Mouse (Mus musculus): ENCODE measurements around the gene Coa3.
"Not testable (repeated sequence)": the region's sequence is repeated elsewhere in the genome, so short reads cannot be mapped to it uniquely, and the experiment has no call there.

The Coa3 gene

DNA sequence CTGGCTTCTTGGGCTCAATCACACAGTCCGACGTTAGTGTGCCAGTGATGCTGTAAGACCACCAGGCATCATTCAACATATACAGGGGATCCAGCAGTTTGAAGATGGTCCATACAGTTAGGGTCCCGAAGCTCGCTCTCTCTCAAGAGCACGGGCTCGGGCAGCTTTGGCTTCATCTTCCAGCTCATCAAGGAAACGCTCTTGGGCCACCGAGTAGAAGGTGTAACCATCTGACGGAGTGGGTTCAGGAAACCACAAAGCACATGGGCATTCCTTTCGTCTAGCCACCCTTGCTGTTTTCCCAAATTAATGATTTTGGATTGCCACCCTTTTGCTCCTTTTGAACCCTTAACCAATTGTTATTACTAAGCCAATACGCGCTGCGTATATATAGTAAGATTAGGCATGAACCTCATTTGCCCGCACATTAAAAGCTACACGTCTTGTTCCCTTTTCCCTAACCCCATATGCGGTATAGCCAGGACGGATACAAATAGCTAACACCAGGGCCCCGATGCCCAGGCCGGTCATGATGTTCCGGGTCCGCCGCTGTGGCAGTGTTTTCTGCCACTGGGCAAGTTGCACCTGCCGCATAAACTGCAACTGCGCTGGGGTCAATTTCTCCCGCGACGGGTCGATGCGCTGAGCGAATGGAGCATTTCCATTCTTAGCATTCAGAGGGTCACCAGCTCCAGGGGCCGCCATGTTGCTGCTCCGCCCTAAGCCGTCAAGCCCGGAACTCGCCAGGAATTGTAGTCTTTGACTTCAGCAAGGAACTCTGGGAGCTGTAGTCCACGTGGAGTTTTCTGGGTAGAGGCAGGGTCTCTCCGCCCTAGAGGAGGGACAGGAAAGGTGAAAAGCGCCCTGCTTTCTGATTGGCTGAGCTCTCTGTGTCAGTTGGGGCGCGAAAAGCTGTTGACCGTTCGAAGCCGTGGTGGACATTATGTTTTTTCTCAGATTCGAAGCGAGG lies at the start of gene Coa3, which contains the start of gene Cntd1:
Gene Coa3 (minus strand): TSS at position 892 of the 970 bp plus-strand sequence.
Gene Cntd1 (plus strand): TSS at position 790 of the 970 bp plus-strand sequence.
- in situ Hi-C loops (cut with MboI, MseI): no loop called here

- in situ Hi-C loops (cut with MboI, MseI): no loop called here
These were observed 48.4 kb upstream of the Coa3 start for GRCm38 (mm10) chr11:101327311-101327710.

DNA sequence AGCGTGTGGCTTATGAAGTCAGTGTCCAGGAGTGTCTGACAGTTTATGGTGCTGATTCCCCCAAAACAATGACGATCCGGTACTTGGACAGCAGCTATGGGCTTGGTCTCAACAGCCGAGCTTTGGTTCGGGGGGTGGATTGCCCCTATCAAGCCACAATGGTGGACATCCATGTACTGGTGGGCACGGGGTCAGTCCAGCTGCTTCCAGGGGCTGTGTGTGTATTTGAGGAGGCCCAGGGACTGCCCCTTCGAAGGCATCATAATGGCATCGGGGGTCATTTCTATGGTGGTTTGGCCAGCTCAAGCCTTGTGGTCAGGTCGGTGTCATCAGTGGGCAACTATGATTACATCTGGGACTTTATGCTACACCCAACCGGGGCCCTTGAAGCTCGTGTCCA lies 47.2 kb upstream of the Coa3 start:
- in situ Hi-C loops (cut with MboI, MseI): no loop called here

GRCm38 (mm10) chr11:101325201-101325600 lies 46.3 kb upstream of the Coa3 start:
- in situ Hi-C loops (cut with MboI, MseI): not testable (repeated sequence)

DNA sequence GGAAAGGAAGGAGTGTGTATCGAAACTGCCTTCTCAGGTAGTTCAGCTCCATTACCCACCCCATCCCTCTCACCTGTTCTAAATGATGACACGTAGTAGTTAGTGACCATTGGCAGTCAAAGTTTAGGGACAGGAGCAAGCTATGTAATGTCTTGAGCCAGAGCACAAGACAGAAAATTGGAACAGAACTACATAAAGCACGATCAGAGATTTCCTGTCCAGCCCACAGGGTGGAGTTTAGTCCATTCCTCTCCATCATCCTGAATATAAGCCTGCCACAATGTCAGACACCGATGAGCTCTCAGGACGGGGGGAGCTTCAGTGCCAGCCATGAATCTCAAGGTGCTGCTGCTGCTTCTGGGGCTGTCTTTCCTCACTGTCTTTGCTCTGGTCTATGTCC lies 45.8 kb upstream of the Coa3 start, which contains the start of gene Aoc2:
Gene Aoc2 (plus strand): TSS at position 301 of the 400 bp plus-strand sequence.
- in situ Hi-C loops (cut with MboI, MseI): no loop called here

- in situ Hi-C loops (cut with MboI, MseI): no loop called here
These were observed 44.7 kb upstream of the Coa3 start for GRCm38 (mm10) chr11:101323609-101324008.

DNA sequence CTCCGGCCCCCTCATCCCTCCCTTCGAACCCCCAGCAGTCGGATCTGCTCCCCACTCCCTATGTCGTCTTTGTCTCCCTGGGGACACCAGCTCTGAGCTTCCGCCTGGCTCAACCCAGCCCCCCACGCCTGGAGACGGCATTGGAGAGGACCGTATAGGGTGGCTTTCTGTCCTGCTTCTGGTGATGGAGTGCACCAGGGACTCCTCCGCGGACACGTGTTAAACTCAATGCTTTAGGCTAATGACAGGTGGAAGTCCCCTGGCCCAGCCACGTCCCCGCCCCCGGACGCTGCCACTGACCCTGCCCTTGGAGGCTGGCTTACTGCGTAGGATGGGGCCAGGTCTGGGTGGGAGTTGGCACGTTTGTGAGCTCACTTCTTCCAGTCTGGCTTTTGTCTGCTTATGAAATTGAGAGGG lies 37.6 kb upstream of the Coa3 start:
- in situ Hi-C loops (cut with MboI, MseI): no loop called here

DNA sequence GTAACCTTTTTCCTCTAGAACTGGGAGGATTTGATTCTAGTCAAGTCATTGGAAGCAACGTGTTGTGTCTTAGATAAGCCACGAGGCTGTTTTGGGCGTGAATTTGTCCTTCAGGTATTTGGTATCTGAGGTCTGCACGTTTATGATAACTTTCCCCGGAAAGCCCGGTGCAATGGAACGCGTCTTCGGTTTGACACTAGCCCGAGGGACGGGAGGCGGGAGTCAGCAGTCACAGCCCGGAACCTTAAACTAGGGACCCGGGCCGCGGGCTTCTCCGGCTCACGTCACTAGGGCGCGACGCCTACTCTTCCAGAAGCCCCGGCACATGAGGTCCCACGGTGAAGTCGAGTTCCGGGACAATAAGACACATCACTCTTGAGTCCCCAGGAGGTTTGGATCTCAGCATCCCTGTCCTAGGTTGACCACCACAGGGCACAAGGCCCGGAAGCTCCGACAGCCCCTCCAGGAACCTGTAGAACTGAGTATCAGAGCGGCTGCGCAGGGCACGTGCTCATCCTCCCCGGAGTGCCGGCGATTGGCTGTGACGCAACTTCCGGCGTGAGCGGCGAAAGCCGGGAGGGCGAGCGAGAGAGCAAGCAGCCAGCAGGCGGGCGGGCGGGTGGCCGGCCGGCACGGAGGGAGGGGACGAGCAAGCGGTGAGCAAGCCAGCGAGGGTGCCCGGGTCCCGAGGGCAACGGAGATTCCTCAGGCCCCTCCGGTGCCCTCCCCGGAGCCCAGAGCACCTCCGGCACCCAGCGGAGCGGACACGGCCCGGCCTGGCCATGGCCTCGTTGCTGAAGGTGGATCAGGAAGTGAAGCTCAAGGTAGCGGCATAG lies 37.0 kb upstream of the Coa3 start, which contains the start of gene Psme3:
Gene Psme3 (plus strand): TSS at position 549 of the 836 bp plus-strand sequence.
- in situ Hi-C loops (cut with MboI, MseI): no loop called here

DNA sequence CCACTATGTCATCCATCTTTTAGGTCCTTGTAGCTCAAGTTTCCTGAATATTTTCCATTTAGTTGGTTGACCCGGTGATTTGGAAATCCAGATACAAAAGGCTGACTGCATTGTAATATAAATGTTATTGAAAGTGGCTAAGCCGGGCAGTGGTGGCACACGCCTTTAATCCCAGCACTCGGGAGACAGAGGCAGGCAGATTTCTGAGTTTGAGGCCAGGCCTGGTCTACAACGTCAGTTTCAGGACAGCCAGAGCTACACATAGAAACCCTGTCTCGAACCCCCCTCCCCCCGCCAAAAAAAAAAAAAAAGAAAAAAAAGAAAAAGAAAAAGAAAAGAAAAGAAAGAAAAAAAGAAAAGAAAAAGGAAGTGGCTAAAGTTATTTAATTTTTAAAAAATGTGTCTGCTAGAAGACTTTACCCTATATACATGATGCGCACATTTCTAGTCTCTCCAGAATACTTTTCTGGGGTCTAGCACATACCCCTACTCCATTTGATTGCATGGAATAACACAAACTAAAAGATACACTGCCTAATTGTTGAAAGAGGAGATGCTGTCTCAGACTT lies 36.3 kb upstream of the Coa3 start:
- in situ Hi-C loops (cut with MboI, MseI): no loop called here

GRCm38 (mm10) chr11:101314567-101314966 lies 35.7 kb upstream of the Coa3 start:
- in situ Hi-C loops (cut with MboI, MseI): no loop called here

- in situ Hi-C loops (cut with MboI, MseI): no loop called here
These were observed 33.2 kb upstream of the Coa3 start for GRCm38 (mm10) chr11:101312150-101312549.

DNA sequence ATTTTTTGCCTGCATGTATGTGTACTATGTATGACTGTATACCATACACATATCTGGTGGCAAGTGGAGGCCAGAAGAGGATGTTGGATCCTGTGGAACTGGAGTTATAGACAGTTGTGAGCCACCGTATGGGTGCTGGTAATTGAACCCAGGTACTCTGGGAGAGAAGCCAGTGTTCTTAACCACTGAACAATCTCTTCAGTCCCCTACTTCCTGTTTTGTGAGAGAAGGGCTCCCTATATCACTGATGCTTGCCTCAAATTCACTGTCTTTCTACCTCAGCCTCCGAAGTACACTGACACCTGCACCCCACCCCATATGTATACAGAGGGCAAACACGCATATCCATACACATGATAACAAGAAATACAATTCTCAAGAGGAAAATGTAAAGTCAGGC lies 32.2 kb upstream of the Coa3 start:
- in situ Hi-C loops (cut with MboI, MseI): no loop called here

- in situ Hi-C loops (cut with MboI, MseI): no loop called here
These were observed 28.8 kb upstream of the Coa3 start for GRCm38 (mm10) chr11:101307744-101308143.

DNA sequence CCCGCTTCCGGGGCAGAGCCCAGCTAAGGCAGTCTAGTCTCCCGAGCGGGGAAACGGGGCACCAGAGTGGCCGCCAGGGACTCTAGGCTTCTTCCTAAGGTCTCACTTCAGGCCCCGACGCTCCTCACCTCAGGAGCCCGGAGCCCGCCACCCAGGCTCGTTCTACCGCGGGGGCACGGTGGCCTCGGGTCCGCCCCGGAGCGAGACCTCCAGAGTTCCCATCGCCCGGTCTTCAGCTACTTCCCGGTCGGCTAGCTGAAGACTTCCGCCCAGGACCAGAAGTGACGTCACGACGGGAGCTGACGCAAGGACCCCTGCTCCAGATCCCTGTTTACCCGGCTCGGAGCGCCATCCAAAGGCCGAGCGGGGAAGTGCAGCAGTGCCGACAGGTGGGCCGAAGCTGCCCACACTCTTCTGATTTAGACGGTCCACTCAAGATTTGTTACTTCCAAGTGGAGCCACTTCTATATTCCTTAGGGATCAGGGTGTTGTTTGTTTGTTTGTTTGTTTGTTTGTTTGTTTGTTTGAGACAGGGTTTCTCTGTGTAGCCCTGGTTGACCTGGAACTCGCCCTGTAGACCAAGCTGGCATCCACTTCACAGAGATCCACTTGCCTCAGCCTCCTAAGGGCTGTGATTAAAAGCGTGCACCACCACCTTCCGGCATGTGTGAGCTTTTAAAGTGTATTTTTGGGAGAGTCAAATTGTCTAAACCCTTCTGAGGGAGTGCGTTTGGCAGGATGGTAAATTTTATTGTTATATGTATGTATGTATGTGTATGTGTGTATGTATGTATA lies 23.3 kb upstream of the Coa3 start, which contains the start of gene Becn1:
Gene Becn1 (minus strand): TSS at position 283 of the 795 bp plus-strand sequence.
- in situ Hi-C loops (cut with MboI, MseI): no loop called here

DNA sequence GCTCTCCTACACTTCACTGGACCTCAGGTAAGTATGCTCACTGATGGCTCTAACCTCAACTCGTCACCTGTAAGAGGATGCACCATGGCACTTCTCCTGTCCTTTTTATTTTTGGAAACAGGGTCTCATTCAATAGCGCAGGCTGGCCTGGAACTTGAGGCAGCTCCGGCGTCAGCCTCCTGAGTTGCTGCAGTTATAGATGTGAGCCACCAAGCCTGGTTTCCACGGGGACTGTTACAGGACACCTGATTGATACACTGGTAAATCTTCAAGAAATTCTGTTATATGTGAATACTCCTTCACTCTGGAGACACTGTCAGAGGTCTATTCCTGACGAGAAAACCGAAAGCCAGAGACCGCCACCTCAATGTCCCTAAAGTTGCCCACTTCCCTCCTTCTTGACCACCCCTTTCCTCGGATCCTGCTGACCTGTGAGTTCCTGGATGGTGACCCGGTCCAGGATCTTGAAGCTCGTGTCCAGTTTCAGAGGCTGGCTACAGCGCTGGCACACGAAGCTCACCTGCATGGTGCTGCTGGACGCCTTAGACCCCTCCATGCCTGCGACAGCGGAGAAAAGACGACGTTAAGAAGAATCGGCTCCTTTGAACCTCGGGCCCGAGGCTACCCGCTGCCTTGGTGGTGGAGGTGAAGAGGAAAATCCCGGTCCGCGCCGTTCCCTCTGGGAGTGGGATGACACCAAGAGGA lies 22.5 kb upstream of the Coa3 start:
- in situ Hi-C loops (cut with MboI, MseI): no loop called here

DNA sequence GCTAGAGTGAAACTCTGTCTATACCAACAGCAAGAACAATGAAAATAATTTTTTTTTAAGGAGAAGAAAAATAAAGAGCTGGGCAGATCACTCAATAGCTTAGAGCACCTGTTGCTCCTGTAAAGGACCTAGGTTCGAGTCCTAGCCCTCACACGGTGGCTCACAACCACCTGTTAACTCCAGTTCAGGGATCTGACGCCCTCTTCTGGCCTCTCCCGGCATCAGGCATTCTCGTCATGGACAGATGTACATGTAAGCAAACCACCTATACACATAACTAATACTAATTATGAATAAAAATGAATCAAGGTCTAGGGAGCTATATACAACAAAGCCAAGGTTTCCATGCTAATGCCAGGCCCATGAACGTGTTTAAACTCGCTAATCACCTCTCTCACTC lies 22.0 kb upstream of the Coa3 start:
- in situ Hi-C loops (cut with MboI, MseI): no loop called here

DNA sequence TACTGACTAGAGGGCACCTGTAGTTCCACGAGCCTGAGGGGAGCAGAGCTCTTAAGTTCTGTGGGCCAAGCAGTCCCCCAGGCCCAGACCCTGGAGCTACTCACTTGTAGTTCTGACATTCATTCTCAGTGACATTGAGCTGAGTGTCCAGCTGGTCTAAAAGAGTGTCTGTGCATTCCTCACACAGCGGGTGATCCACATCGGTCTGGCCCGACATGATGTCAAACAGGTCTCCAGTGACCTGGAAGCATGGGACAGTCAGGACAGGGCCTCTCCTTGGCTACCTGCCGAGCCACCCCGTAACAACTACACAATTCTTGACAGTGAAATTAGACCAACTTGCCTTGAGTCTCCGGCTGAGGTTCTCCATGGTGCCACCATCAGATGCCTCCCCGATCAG lies 16.3 kb upstream of the Coa3 start:
- in situ Hi-C loops (cut with MboI, MseI): loop anchor here (10.0 kb wide), 1 partner anchor 90 kb away; no protein-coding TSS in a partner anchor

DNA sequence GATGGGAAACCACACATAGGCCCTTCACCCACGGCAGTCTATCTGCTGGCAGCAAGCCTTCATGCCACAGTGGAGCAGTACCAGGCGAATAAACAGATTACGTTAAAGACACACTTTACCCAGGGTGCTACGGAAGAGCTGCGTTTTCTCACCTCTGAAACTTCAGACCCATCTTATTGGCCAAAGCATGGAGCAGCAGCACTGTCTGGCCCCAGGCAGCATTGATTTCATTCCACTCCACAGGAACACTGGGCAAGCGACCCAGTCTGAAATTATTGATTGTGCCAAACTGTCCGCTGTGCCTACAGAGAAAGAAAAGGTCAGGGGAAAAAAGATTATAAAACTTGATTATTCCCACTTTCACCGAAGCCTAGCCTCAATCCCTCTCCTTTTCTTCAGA lies 12.3 kb upstream of the Coa3 start:
- in situ Hi-C loops (cut with MboI, MseI): loop anchor here (10.0 kb wide), 1 partner anchor 86 kb away; no protein-coding TSS in a partner anchor

GRCm38 (mm10) chr11:101287306-101287705 lies 8.4 kb upstream of the Coa3 start:
- in situ Hi-C loops (cut with MboI, MseI): no loop called here

GRCm38 (mm10) chr11:101283805-101284204 lies 4.9 kb upstream of the Coa3 start:
- in situ Hi-C loops (cut with MboI, MseI): no loop called here

Measured in regulatory T cell (primary cell).